Mouse (Mus musculus): ENCODE results near the gene Hoxa5. TPM values are rescaled to one million over a fixed set of nuclear protein-coding genes. Genes with fewer than 3 reads are reported as not detected.

Hoxa5 gene
- polyA plus RNA-seq, 1 experiment from 2014 or later: not detected

DNA sequence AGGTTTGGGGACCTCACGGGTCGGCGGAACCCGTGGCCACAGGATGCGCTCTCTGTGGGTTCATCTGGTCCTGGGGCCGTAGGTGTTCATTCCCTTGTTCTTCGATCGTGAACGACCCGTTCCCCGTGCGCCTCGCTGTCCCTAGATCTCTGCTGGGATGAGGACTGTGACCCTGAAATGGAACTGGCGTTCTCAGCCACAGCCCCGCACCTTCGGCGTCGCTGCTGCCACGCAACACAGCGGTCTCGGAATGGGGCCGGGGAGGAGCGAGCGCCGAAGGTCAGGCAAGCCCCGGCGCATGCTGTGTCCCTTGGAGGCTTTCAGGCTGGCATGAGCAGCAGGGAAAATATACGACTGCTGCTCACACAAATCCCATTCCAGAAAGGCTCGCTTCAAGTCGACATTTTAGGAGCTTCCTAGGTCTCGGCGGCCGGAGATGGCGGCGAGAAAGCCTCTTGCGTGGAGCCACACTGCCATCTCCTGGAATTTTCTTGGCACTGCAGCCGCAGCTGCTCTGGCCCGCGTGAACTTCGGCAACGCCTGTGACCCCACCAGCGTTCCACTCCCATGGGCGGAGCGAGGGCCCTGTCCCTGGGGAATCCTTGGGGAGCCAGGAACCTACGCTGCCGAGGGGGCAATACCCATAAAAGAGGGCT lies 17.1 kb upstream of the Hoxa5 start, which contains the start of gene Hoxa7:
Hoxa7 (minus strand) TSS at position 518 of the 656 bp plus-strand sequence.
- Histone ChIP-seq H3K27ac (no peak within 1 kb of the TSS), H3K36me3 (ENCODE audit: poor library complexity, severe bottlenecking) (no peaks in the 10 kb centered on the region), H3K4me2 (peak within 1 kb of the TSS; percentile 72), H3K9me3 (replicated peaks) (no peaks in the 10 kb centered on the region), H3K4me1 (peaks cover 17% of the 10 kb centered on the region), H3K4me3 (peak within 1 kb of the TSS; percentile 44), H3K9ac (peak within 1 kb of the TSS; percentile 52), H3K27me3 (peaks cover 100% of the 10 kb centered on the region)
- WGBS: under 1% methylated on average over 46 of the region's 46 CpGs
- peak; percentile 61 for ATAC-seq

DNA sequence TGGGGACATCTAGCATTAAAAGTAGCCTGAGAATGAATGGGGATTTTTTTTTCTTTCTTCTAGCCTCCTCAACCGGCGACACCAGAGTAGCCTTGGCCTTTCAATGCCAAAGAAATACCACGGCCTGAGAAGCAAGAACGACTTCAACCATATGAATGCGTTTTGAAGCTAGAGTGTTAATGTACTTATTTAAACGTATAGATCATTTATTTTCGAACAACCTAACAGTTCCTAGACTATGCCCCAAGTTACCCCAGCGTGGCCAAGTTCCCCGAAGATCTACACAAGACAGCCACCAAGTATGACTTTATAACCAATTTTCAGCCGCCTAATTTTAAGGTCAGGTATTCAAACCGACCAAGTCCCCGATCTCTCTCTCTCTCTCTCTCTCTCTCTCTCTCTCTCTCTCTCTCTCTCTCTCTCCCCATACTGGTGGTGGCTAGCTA lies 16.5 kb upstream of the Hoxa5 start:
- Histone ChIP-seq H3K27me3 (peaks cover 100% of the 10 kb centered on the region), H3K9ac (no peak overlapping the region), H3K4me2 (peak overlapping the region; percentile 72), H3K9me3 (replicated peaks) (no peaks in the 10 kb centered on the region), H3K27ac (no peak overlapping the region), H3K4me1 (peaks cover 17% of the 10 kb centered on the region), H3K4me3 (peak overlapping the region; percentile 44), H3K36me3 (ENCODE audit: poor library complexity, severe bottlenecking) (no peaks in the 10 kb centered on the region)
- 7% methylated on average over 12 of the region's 12 CpGs for WGBS
- no peak for ATAC-seq

GRCm38 (mm10) chr6:52220003-52220864 lies 15.8 kb upstream of the Hoxa5 start:
- Histone ChIP-seq H3K36me3 (ENCODE audit: poor library complexity, severe bottlenecking) (no peaks in the 10 kb centered on the region), H3K4me1 (peaks cover 17% of the 10 kb centered on the region), H3K27me3 (peaks cover 100% of the 10 kb centered on the region), H3K27ac (no peak overlapping the region), H3K4me2 (no peak overlapping the region), H3K4me3 (no peak overlapping the region), H3K9ac (no peak overlapping the region), H3K9me3 (replicated peaks) (no peaks in the 10 kb centered on the region)
- no peak for ATAC-seq
- WGBS: 10% methylated on average over 32 of the region's 32 CpGs

DNA sequence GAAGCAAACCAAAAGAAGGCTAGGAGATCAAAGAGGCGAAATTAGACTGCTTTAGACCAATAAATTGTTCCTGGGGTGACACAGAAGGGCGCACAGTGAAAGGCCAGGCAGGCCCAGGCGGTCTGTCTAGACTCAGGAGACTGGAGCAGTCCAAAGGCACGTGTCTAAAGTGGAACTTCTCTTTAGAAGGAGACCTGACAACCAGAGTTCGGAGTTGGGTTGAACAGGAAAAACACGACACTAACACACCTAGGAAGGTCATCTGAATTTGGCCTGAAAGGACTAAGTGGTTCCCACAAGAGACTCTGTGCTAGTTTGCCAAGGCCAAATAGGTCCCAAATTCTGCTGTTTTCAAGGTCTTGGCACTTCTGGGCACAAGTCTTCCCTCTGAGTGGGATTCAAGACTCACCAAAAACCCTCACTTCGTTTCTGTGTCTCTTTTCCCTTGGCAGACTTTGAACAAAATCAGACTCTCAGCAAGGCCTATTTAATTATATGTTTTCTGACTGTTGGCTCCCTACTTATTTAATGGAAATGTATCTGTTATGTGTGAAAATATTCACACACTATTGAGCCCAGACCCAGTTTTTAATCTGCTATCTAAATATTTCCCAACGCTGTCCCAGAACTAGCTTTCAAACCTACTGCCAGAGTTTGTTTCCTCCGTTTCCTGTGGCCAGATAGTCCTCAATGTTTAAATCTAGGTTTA lies 15.0 kb upstream of the Hoxa5 start:
- Histone ChIP-seq H3K9me3 (replicated peaks) (no peaks in the 10 kb centered on the region), H3K4me3 (no peak overlapping the region), H3K9ac (no peak overlapping the region), H3K4me2 (no peak overlapping the region), H3K27me3 (peaks cover 100% of the 10 kb centered on the region), H3K4me1 (peaks cover 17% of the 10 kb centered on the region), H3K27ac (no peak overlapping the region), H3K36me3 (ENCODE audit: poor library complexity, severe bottlenecking) (no peaks in the 10 kb centered on the region)
- ATAC-seq: no peak
- WGBS: 17% methylated on average over 9 of the region's 9 CpGs

GRCm38 (mm10) chr6:52218643-52219215 lies 14.3 kb upstream of the Hoxa5 start:
- no peak overlapping the region for H3K9ac ChIP-seq
- no peak overlapping the region for H3K4me2 ChIP-seq
- H3K4me1 ChIP-seq: peaks cover 17% of the 10 kb centered on the region
- H3K36me3 ChIP-seq (ENCODE audit: poor library complexity, severe bottlenecking): no peaks in the 10 kb centered on the region
- H3K27ac ChIP-seq: no peak overlapping the region
- 6% methylated on average over 14 of the region's 14 CpGs for WGBS
- no peak for ATAC-seq
- H3K4me3 ChIP-seq: no peak overlapping the region
- H3K9me3 ChIP-seq (replicated peaks): no peaks in the 10 kb centered on the region
- H3K27me3 ChIP-seq: peaks cover 100% of the 10 kb centered on the region

DNA sequence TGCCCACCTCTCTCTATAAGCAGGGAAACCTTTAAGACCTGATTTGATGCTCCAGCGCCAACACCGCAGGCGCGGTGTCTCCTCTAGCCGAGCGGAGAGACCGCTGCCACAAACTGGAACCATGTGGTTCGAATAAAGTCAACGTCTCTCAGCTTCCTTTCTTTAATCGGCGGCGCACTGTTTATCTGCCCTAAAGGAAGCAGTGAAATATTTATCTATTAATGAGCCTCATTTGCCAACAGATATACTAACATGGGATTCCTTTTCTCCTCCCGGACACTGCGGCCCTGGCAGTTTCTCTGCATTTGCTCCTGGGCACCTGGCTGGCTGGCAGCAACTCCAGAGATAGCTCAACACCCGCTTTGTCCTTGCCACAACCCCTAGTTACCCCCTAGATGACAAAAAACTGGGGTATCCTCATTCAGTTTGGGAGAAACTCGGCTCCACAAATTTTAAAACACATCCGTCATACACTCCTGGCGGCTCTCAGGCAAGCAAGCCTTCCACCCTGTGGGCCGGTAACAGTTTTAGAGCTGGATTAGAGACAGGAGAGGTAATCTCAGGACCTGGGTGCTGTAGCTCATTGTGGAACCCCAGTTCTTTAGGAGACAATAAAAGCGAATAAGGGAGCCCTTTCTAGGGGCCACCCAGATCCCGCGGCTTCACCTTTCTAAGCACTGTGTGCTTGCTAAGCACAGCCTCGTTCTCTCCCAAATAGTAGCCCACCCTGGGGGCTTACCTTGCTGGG lies 13.7 kb upstream of the Hoxa5 start:
- H3K9ac ChIP-seq: no peak overlapping the region
- H3K36me3 ChIP-seq (ENCODE audit: poor library complexity, severe bottlenecking): no peaks in the 10 kb centered on the region
- H3K9me3 ChIP-seq (replicated peaks): no peaks in the 10 kb centered on the region
- H3K4me2 ChIP-seq: no peak overlapping the region
- 4% methylated on average over 23 of the region's 23 CpGs for WGBS
- no peak overlapping the region for H3K27ac ChIP-seq
- H3K4me3 ChIP-seq: no peak overlapping the region
- peaks cover 100% of the 10 kb centered on the region for H3K27me3 ChIP-seq
- peaks cover 18% of the 10 kb centered on the region for H3K4me1 ChIP-seq
- ATAC-seq: no peak

DNA sequence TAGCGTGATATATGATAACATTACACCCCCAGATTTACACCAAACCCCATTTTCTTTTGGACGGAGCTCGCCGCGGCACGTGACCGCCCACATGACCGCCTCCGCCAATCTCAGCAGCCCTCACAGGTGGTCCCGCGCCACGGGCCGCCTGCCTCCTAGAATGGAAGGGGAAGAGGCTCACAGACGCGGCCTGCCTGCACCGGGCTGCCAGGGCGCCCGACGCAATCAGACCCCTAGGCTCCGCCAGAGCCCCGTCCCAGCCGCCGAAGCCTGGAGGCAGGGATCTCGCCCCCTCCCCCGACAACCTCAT lies 13.0 kb upstream of the Hoxa5 start:
- H3K27me3 ChIP-seq: peaks cover 100% of the 10 kb centered on the region
- ATAC-seq: peak; percentile 66; the same call in 1 of the 2 replicates
- peak overlapping the region; percentile 28 for H3K4me3 ChIP-seq
- H3K36me3 ChIP-seq (ENCODE audit: poor library complexity, severe bottlenecking): no peaks in the 10 kb centered on the region
- peak overlapping the region; percentile 50 for H3K4me2 ChIP-seq
- peaks cover 19% of the 10 kb centered on the region for H3K4me1 ChIP-seq
- H3K9me3 ChIP-seq (replicated peaks): no peaks in the 10 kb centered on the region
- no peak overlapping the region for H3K27ac ChIP-seq
- under 1% methylated on average over 25 of the region's 25 CpGs for WGBS
- H3K9ac ChIP-seq: no peak overlapping the region

DNA sequence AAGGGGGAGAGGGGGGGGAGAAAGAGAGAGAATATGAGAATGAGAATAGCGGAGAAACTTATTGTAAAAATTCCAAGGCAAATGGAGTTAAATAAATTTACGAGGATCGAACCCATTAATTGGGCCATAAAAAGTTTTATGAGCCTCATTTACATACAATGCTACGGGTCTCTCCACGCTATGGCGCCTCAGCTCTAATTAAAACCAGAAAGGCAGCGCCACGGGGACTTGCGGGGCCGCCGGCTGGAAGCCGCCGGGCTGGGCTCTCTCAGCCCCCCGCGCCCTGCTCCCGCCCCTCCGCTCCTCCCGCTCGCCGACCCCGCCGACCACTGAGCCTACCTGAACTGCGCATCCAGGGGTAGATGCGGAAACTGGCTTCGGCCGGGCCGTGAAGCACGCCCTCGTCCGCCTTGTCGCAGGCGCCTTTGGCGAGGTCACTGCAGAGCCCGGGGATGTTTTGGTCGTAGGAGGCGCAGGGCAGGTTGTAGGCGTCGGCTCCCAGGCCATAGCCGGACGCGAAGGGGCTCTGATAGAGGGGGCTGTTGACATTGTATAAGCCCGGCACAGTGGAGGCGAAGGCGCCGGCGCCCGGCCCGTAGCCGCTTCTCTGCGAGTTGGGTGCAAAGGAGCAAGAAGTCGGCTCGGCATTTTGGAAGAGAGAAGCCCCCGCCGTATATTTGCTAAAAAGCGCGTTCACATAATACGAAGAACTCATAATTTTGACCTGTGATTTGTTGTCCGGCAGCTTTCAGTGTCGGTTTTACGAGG lies 12.5 kb upstream of the Hoxa5 start:
- Histone ChIP-seq H3K4me3 (peak overlapping the region; percentile 28), H3K27ac (no peak overlapping the region), H3K4me2 (peak overlapping the region; percentile 50), H3K36me3 (ENCODE audit: poor library complexity, severe bottlenecking) (no peaks in the 10 kb centered on the region), H3K4me1 (peaks cover 18% of the 10 kb centered on the region), H3K27me3 (peaks cover 100% of the 10 kb centered on the region), H3K9me3 (replicated peaks) (no peaks in the 10 kb centered on the region), H3K9ac (no peak overlapping the region)
- WGBS: 3% methylated on average over 60 of the region's 60 CpGs
- no peak for ATAC-seq

DNA sequence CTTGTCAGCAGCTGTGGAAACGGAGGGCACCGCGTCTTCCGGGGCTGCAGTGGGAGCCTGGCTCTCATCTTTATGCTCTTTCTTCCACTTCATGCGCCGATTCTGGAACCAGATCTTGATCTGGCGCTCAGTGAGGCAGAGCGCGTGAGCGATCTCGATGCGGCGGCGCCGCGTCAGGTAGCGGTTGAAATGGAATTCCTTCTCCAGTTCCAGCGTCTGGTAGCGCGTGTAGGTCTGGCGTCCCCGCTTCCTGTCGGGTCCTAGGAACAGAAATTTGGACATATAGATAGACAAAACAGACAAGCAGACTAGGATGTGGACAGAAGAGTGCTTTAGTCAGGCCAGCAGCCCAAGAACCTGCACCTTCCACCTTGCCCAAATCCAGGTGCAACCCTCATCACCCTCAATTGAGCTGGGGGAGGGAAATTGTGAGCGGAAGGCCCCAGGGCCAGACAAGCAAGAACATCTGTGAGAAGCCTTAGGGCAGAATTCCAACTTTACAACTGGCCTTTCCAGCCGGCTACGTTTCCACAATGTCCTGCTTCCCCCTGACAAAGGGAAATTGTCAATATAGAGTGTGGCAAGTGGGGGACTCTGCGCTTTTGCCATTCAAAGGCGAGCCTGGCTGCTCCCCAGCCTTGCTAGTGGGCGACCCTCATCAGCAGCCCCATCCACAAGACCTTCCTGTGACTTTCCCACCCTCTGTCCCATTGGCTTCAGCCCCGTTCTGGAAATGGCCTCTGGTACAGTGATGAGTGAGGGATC lies 11.6 kb upstream of the Hoxa5 start:
- Histone ChIP-seq H3K27ac (no peak overlapping the region), H3K36me3 (ENCODE audit: poor library complexity, severe bottlenecking) (no peaks in the 10 kb centered on the region), H3K9me3 (replicated peaks) (no peaks in the 10 kb centered on the region), H3K4me1 (peaks cover 12% of the 10 kb centered on the region), H3K27me3 (peaks cover 100% of the 10 kb centered on the region), H3K4me2 (no peak overlapping the region), H3K9ac (no peak overlapping the region), H3K4me3 (no peak overlapping the region)
- no peak for ATAC-seq
- 1% methylated on average over 30 of the region's 30 CpGs for WGBS

GRCm38 (mm10) chr6:52215070-52215469 lies 10.7 kb upstream of the Hoxa5 start:
- ATAC-seq: no peak
- H3K27ac ChIP-seq: no peak overlapping the region
- 8% methylated on average over 3 of the region's 3 CpGs for WGBS
- H3K36me3 ChIP-seq (ENCODE audit: poor library complexity, severe bottlenecking): no peaks in the 10 kb centered on the region
- H3K4me3 ChIP-seq: no peak overlapping the region
- H3K4me2 ChIP-seq: no peak overlapping the region
- H3K9ac ChIP-seq: no peak overlapping the region
- peaks cover 12% of the 10 kb centered on the region for H3K4me1 ChIP-seq
- peaks cover 100% of the 10 kb centered on the region for H3K27me3 ChIP-seq
- no peaks in the 10 kb centered on the region for H3K9me3 ChIP-seq (replicated peaks)
